Mouse (Mus musculus) gastrocnemius, postnatal 10 days (tissue): ENCODE results near the gene Ccz1. TPM values are rescaled to one million over a fixed set of nuclear protein-coding genes. Genes with fewer than 3 reads are reported as not detected.
"Not testable (repeated sequence)": the region's sequence is repeated elsewhere in the genome, so short reads cannot be mapped to it uniquely, and the experiment has no call there.

ENCODE experiments used
- DNase-seq: peaks from one replicate; pipeline ENCODE4 v3.0.0; 2021; ENCODE audit warnings: mixed read lengths
- long read RNA-seq, 2 experiments: library from polyadenylated mRNA; stranded (forward); transcript quantifications; one replicate each; pipeline ENCODE4 v2.0.0; 2021
- total RNA-seq, 2 experiments: library from RNA; stranded (reverse); gene quantifications; 2 replicates each; pipeline ENCODE4 v1.2.3; 2021

Gene Ccz1
- total RNA-seq = 10 to 100 TPM; 30.8 to 33.1 TPM
- long read RNA-seq, experiment 1, transcript Ccz1-201 (15 exons, 1,769 nt) = major isoform, 37 of 43 reads
- long read RNA-seq, experiment 1, partial matches to known transcripts = 3 of 43 reads
- long read RNA-seq, experiment 1, other reads (novel, unspliced or antisense) = 3 of 43 reads
- long read RNA-seq, experiment 2, transcript Ccz1-201 (15 exons, 1,769 nt) = major isoform, 36 of 42 reads
- long read RNA-seq, experiment 2, partial matches to known transcripts = 0 of 42 reads
- long read RNA-seq, experiment 2, other reads (novel, unspliced or antisense) = 6 of 42 reads

- peak; percentile 71 for DNase-seq
Measured at GRCm38 (mm10) chr5:144014551-144015311, at the start of gene Ccz1. Ccz1 (minus strand) TSS chr5:144014877.

- no peak for DNase-seq
Measured at GRCm38 (mm10) chr5:144064093-144064492, 49.4 kb upstream of the Ccz1 start.

GRCm38 (mm10) chr5:144054340-144054739 is 39.7 kb upstream of the Ccz1 start:
- DNase-seq = no peak

- DNase-seq = no peak
Measured at GRCm38 (mm10) chr5:144053450-144053849, 38.8 kb upstream of the Ccz1 start.

GRCm38 (mm10) chr5:144051268-144051667 is 36.6 kb upstream of the Ccz1 start:
- no peak for DNase-seq

GRCm38 (mm10) chr5:144049881-144050280 is 35.2 kb upstream of the Ccz1 start:
- DNase-seq = no peak

GRCm38 (mm10) chr5:144047324-144047723 is 32.6 kb upstream of the Ccz1 start:
- DNase-seq = no peak

GRCm38 (mm10) chr5:144043166-144043565 is 28.5 kb upstream of the Ccz1 start:
- DNase-seq = no peak

- DNase-seq = peak; percentile 78
Measured at GRCm38 (mm10) chr5:144040720-144041364, 26.2 kb upstream of the Ccz1 start.

- DNase-seq = no peak
Measured at GRCm38 (mm10) chr5:144039886-144040285, 25.2 kb upstream of the Ccz1 start.

GRCm38 (mm10) chr5:144039156-144039675 is 24.5 kb upstream of the Ccz1 start:
- no peak for DNase-seq

GRCm38 (mm10) chr5:144036952-144037351 is 22.3 kb upstream of the Ccz1 start:
- no peak for DNase-seq

GRCm38 (mm10) chr5:144034567-144034966 is 19.9 kb upstream of the Ccz1 start:
- no peak for DNase-seq

- no peak for DNase-seq
Measured at GRCm38 (mm10) chr5:144032491-144032890, 17.8 kb upstream of the Ccz1 start.

GRCm38 (mm10) chr5:144026620-144027263 is 12.1 kb upstream of the Ccz1 start, which contains the start of gene Ocm:
Ocm (minus strand) TSS chr5:144026670.
- no peak for DNase-seq

GRCm38 (mm10) chr5:144015845-144016244 is 1.2 kb upstream of the Ccz1 start:
- no peak for DNase-seq

GRCm38 (mm10) chr5:144015312-144015650 is 604 bp upstream of the Ccz1 start:
- DNase-seq = no peak

GRCm38 (mm10) chr5:144013366-144014134 is 1.1 kb downstream of the Ccz1 start:
- DNase-seq = not testable (repeated sequence)

GRCm38 (mm10) chr5:144002461-144003192 is 12.1 kb downstream of the Ccz1 start:
- DNase-seq = no peak

- DNase-seq = no peak
Measured at GRCm38 (mm10) chr5:143999409-143999808, 15.3 kb downstream of the Ccz1 start.
